Mouse (Mus musculus) intestine, postnatal 0 days (tissue): ENCODE data around the gene Tmem62. TPM values are rescaled to one million over a fixed set of nuclear protein-coding genes. Genes with fewer than 3 reads are reported as not detected.
A peak's percentile ranks its signal among the peaks of the same experiment; 100 is the strongest.
"Not testable (repeated sequence)": the region's sequence is repeated elsewhere in the genome, so short reads cannot be mapped to it uniquely, and the experiment has no call there.

Source experiments
- ATAC-seq: fragments of 200-750 bp; cut with Nextera tagmentation; 2 replicates; pipeline ENCODE4 v1.8.0; 2017; ENCODE audit warnings: mild to moderate bottlenecking, moderate TSS enrichment, moderate library complexity
- H3K27ac ChIP-seq: fragments of 300-500 bp; sonication (generic); 2 replicates; pipeline ENCODE4 v1.5.1; 2014; ENCODE audit warnings: mild to moderate bottlenecking, low read depth, low read length, moderate library complexity
- H3K27me3 ChIP-seq: fragments of 300-500 bp; sonication (generic); replicated peaks from 2 replicates; pipeline ENCODE4 v1.6.1; 2014; ENCODE audit warnings: low read length, mixed read lengths; ENCODE audit not compliant: control insufficient read depth, insufficient read depth
- H3K36me3 ChIP-seq: fragments of 300-500 bp; sonication (generic); 2 replicates; pipeline ENCODE4 v1.6.1; 2014; ENCODE audit warnings: mild to moderate bottlenecking, moderate library complexity; ENCODE audit not compliant: control insufficient read depth, insufficient read depth
- H3K4me1 ChIP-seq: fragments of 300-500 bp; sonication (generic); replicated peaks from 2 replicates; pipeline ENCODE4 v1.6.1; 2014; ENCODE audit warnings: antibody characterized with exemption, low read length, mixed read lengths; ENCODE audit not compliant: control insufficient read depth, insufficient read depth
- H3K4me2 ChIP-seq: fragments of 300-500 bp; sonication (generic); replicated peaks from 2 replicates; pipeline ENCODE4 v1.6.1; 2014; ENCODE audit warnings: low read depth, mild to moderate bottlenecking, moderate library complexity
- H3K4me3 ChIP-seq: fragments of 300-500 bp; sonication (generic); 2 replicates; pipeline ENCODE4 v1.5.1; 2014; ENCODE audit warnings: low read depth, low read length
- H3K9ac ChIP-seq: fragments of 300-500 bp; sonication (generic); 2 replicates; pipeline ENCODE4 v1.6.1; 2014; ENCODE audit warnings: mild to moderate bottlenecking, low read depth, low read length
- H3K9me3 ChIP-seq: fragments of 300-500 bp; sonication (generic); 2 replicates; pipeline ENCODE4 v1.6.1; 2016; ENCODE audit warnings: mixed run types; ENCODE audit not compliant: control insufficient read depth
- CTCF ChIP-seq: sonication (generic); IDR thresholded peaks from 2 replicates; pipeline ENCODE4 v1.5.1; 2016; ENCODE audit warnings: low read depth, mild to moderate bottlenecking, control low read depth, antibody characterized with exemption, moderate library complexity
- WGBS: fragments of 180-500 bp; shearing (Covaris S2); extraction: QIAGEN DNeasy Blood & Tissue Kit; methylation state at CpG from one replicate; pipeline ENCODE4 v1.1.7; 2014; 5-methylcytosine and 5-hydroxymethylcytosine counted together
- polyA plus RNA-seq: library from polyadenylated mRNA; unstranded; fragments of >200 nt; fragmentation: Nextera tagmentation; extraction: Ambion mirVana; gene quantifications from 2 replicates; pipeline ENCODE4 v1.2.1, GENCODE M21; 2015

Gene Tmem62
- polyA plus RNA-seq, 1 experiment from 2014 or later = 13.7 TPM

GRCm38 (mm10) chr2:121015507-121015906 is 38.7 kb downstream of the Tmem62 start:
- TF ChIP-seq CTCF = no peak
- no peak overlapping the region for H3K9ac ChIP-seq
- no peaks in the 10 kb centered on the region for H3K4me1 ChIP-seq
- no peak overlapping the region for H3K4me2 ChIP-seq
- no peak overlapping the region for H3K4me3 ChIP-seq
- 79% methylated on average over 2 of the region's 2 CpGs for WGBS
- ATAC-seq = no peak
- no peaks in the 10 kb centered on the region; the same call in 1 of the 2 replicates for H3K9me3 ChIP-seq
- no peaks in the 10 kb centered on the region for H3K27me3 ChIP-seq
- H3K36me3 ChIP-seq = peaks cover 44% of the 10 kb centered on the region
- no peak overlapping the region for H3K27ac ChIP-seq

GRCm38 (mm10) chr2:121016226-121016625 is 39.4 kb downstream of the Tmem62 start:
- WGBS = 87% methylated on average over 9 of the region's 9 CpGs
- TF ChIP-seq CTCF = no peak
- Histone ChIP-seq H3K27ac (no peak overlapping the region), H3K4me3 (no peak overlapping the region), H3K4me2 (no peak overlapping the region), H3K36me3 (peaks cover 44% of the 10 kb centered on the region), H3K9ac (no peak overlapping the region), H3K27me3 (no peaks in the 10 kb centered on the region), H3K4me1 (no peaks in the 10 kb centered on the region), H3K9me3 (no peaks in the 10 kb centered on the region; the same call in 1 of the 2 replicates)
- ATAC-seq = no peak

DNA sequence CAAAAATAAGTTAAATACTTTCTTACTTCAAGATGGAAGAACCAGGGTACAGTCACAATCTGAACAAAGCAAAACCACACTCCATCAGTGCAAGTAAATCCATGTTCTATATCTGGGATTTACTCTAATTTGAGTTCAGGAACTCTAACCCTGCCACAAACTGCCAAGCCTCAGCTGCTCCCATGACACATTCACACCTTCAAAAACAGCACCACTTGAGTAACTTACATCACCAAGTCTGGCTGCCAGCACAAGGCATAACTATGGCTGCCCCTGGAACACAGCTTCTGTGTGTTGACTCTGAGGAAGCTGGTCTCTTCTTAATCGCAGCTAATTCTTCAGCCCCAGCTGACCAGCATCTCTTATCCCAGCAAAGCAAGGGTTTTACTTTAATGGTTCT is 40.3 kb downstream of the Tmem62 start:
- Histone ChIP-seq H3K9ac (no peak overlapping the region), H3K9me3 (no peaks in the 10 kb centered on the region; the same call in 1 of the 2 replicates), H3K4me2 (no peak overlapping the region), H3K27ac (no peak overlapping the region), H3K36me3 (peaks cover 40% of the 10 kb centered on the region), H3K4me1 (no peaks in the 10 kb centered on the region), H3K4me3 (no peak overlapping the region), H3K27me3 (no peaks in the 10 kb centered on the region)
- WGBS = 96% methylated on average over 1 of the region's 1 CpGs
- no peak for TF ChIP-seq CTCF
- ATAC-seq = no peak

GRCm38 (mm10) chr2:121022918-121023317 is 46.1 kb downstream of the Tmem62 start:
- TF ChIP-seq CTCF = no peak
- H3K4me2 ChIP-seq = no peak overlapping the region
- no peaks in the 10 kb centered on the region; the same call in 1 of the 2 replicates for H3K27me3 ChIP-seq
- H3K36me3 ChIP-seq = peaks cover under 1% of the 10 kb centered on the region
- no peak overlapping the region for H3K9ac ChIP-seq
- H3K4me3 ChIP-seq = no peak overlapping the region
- H3K27ac ChIP-seq = no peak overlapping the region
- H3K9me3 ChIP-seq = no peaks in the 10 kb centered on the region; the same call in 1 of the 2 replicates
- no peaks in the 10 kb centered on the region for H3K4me1 ChIP-seq
- WGBS = 30% methylated on average over 5 of the region's 5 CpGs
- peak; percentile 85 for ATAC-seq

DNA sequence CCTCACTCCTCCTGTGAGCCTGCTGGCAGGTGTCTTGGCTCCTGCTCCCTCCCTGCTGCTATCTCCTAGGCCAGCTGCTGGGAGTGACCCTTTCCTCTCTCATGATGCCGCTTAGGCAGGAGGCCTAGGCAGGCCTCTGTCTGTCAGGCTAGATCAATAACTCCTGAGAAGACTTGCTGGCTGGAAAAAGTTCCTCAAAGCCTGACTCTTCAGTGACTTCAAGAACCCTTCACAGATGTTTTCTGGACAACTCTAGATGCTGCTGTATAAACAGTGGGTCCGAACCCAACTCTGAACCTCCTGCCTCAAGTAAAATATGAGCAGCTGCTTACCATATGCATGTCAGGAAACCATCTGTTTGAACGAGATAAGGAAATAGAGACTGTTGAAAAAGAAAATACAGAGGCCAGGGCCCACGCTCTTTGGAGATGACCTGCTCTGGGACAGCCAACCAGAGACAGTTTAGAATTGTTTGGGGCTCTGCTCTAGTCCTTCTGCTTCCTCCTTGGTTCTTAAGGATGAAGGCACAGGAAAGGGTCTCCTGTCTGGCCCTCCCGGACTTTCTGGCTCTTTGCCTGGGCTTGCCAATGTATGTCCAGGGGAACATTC is 60.0 kb downstream of the Tmem62 start, which contains the start of gene Epb42:
Gene Epb42 (minus strand): TSS at position 340 of the 609 bp plus-strand sequence.
- no peak for TF ChIP-seq CTCF
- no peak within 1 kb of the TSS for H3K4me3 ChIP-seq
- H3K9ac ChIP-seq = no peak within 1 kb of the TSS
- no peak within 1 kb of the TSS for H3K4me2 ChIP-seq
- ATAC-seq = no peak
- H3K27me3 ChIP-seq = no peaks in the 10 kb centered on the region
- 43% methylated on average over 5 of the region's 5 CpGs for WGBS
- no peaks in the 10 kb centered on the region for H3K36me3 ChIP-seq
- no peak within 1 kb of the TSS for H3K27ac ChIP-seq
- H3K4me1 ChIP-seq = no peaks in the 10 kb centered on the region
- no peaks in the 10 kb centered on the region for H3K9me3 ChIP-seq

DNA sequence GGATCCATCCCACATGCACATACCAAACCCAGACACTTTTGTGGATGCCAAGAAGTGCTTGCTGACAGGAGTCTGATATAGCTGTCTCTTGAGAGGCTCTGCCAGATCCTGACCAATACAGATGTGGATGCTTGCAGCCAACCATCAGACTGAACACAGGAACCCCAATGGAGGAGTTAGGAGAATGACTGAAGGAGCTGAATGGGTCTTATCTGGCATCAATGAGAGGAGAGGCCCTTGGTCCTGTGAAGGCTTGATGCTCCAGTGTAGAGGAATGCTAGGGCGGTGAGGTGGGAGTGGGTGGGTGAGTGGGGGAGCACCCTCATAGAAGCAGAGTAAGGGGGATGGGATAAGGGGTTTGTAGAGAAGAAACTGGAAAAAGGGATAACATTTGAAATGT is 62.0 kb downstream of the Tmem62 start:
- not testable (repeated sequence) for H3K9ac ChIP-seq, H3K4me3 ChIP-seq, H3K4me2 ChIP-seq, H3K9me3 ChIP-seq, H3K27ac ChIP-seq, H3K36me3 ChIP-seq, H3K27me3 ChIP-seq, H3K4me1 ChIP-seq, ATAC-seq
- 94% methylated on average over 1 of the region's 1 CpGs for WGBS

DNA sequence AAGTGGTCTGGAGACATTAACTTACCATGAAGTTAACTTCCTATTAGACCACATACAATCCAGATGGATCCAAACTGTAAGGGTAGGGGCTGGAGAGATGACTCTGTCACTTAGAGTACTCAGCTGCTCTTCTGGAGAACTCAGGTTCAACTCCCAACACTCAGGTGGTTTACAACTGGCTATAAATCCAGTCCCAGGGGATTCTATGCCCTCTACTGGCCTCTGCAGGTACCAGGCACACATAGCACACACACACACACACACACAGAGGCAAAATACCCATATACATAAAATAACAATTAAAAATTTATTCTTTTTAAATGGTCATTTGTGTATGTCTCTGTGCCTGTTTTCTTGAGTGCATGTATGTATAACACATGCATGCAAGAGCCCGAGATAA is 62.6 kb downstream of the Tmem62 start:
- 95% methylated on average over 1 of the region's 1 CpGs for WGBS
- Histone ChIP-seq H3K4me1 (no peaks in the 10 kb centered on the region), H3K27ac (no peak overlapping the region), H3K36me3 (no peaks in the 10 kb centered on the region), H3K4me2 (no peak overlapping the region), H3K9ac (no peak overlapping the region), H3K27me3 (no peaks in the 10 kb centered on the region), H3K9me3 (no peaks in the 10 kb centered on the region), H3K4me3 (no peak overlapping the region)
- peak; percentile 33 for TF ChIP-seq CTCF
- ATAC-seq = no peak
